Mouse (Mus musculus): Measurements from ENCODE around the gene Mapk11. TPM values are rescaled to one million over a fixed set of nuclear protein-coding genes. Genes with fewer than 3 reads are reported as not detected.
A peak's percentile ranks its signal among the peaks of the same experiment; 100 is the strongest.

Gene Mapk11
- total RNA-seq, 2 experiments from 2014 or later: 2.7 to 3.0 TPM

DNA sequence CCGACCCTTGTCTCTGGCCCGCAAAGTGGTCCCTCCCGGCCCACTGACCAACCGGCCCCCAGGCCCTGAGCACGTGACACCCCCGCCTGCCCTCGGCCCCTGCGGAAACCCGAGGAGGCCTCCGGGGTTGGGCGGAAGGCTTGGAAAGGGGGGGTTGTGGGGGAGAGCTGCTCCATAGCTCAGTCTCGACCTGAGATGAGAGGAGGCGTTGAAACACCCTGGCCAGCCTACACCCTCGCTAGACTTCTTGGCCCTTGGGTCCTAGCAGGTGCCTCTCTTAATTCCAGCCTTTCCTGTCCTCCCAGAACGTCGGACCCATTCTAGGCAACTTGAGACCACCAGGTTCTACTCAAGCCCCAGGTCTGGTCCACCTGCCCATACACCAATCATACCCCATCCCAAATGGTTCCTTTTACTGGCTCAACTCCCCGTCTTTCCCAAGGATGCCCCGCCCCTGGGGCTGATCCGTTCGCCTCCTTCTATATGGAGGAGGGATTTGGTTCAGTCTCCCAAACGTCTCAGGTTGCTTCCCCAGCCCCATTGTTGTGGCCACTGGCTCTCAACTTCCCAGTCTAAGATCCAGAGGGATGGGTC is 8.7 kb downstream of the Mapk11 start, which contains the start of gene Mapk12:
Gene Mapk12 (minus strand): TSS at position 45 of the 594 bp plus-strand sequence.
- peak in 1 of 2 experiments; percentile 88 for DNase-seq

- peak; percentile 78 to 81 for DNase-seq
Observed at GRCm38 (mm10) chr15:89140048-89140658, 9.3 kb downstream of the Mapk11 start.

DNA sequence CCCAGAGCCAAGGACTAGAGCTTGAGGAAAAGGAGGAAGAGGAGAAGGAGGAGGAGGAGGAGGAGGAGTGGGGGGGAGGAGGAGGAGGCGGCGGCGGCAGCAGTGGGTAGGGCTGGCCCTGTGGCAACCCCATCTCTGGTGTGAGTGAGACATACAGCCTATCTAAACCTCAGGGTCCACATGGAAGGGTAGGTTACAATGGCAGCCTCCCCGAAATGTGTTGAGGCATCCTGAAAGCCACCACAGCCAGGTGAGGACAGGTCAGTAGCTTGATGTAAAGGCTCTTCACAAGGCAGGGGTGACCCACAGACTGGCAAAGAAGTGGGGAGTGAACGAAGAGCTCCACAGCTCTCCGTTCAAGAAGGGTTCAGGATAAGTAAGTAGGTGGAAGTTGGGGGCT is 10.9 kb downstream of the Mapk11 start:
- DNase-seq: no peak

DNA sequence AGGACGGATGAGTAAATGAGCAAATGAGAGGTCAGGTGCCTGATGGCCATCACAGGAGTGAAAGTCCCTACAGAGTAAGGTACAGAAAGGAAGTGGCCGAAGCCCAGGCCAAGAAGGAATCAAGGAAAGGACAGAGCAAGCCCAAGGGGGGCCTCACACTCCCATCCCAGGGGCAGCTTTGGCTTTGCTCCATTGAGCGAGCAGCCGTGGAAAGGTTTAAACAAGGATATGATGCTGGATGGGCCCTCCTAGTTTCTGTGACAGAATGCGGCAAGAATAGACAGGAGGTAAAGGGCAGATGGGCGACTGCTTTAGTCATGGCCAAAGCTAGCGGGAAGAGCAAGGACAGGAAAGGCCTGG is 11.4 kb downstream of the Mapk11 start:
- DNase-seq: no peak

GRCm38 (mm10) chr15:89137378-89138045 is 11.9 kb downstream of the Mapk11 start:
- no peak for DNase-seq

DNA sequence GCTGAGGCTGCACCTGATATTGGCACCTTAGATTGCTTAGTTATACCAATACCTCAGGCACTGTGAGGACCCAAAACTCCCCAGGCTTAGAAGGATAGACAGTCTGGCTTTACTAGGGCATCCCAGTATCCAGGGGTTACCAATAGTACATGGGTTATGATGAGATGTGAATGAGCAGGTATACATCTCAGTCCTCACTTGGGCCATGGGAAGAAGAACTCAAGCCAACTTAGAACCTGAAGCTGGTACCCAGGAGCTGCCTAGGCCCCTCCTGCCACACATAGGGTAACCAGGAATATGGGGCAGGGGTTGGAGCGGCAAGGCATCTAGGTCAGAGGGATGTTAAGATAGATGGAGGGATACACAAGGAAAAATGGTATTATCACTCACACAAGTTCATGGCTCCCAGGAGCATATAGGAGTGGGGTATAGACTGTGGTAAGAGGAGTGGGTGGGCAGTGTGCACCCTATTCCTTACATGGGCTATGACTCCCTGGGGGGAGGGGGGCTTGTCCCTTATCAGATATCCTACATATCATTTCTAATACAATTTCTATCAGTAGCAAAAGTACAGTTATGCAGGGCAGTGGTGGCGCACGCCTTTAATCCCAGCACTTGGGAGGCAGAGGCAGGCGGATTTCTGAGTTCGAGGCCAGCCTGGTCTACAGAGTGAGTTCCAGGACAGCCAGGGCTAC is 12.8 kb downstream of the Mapk11 start:
- DNase-seq: no peak

DNA sequence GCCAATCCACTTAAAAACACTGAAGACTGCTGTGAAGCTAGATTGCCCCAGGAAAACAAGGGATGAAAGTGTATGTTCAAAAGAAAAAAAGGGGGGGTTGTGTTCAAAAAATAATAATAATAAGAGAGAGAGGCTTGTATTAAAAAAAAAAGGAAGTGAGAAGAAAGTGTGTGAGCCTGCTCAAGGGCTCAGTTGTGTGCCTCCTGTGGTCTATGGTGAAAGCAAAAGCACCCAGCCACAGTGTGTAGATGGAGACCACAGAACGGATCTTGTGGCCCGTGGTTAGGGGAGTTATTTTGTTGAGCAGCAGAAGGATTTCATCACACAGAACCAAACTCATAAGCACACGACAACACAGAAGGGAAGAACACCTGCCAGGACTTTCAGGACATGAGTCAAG is 18.1 kb downstream of the Mapk11 start:
- DNase-seq: no peak

DNA sequence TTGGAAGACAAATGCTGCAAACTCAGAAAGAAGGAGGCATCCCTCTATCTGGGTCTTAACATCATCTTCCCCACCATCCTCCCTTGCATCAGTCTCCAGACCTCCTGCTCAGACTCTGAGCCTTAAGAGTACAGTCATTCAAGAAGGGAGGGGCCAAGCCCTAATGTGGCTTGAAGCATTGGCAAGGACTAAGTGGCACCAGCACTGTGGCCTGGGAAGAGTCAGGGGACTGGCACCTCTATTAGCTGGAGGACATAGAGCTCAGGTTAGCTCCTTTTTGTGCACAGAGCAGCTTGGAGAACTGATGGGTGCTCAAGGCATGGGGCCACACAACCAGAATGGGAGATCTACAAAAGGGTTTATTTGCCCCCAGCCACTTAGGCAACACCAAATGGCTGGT is 19.2 kb downstream of the Mapk11 start:
- no peak for DNase-seq

DNA sequence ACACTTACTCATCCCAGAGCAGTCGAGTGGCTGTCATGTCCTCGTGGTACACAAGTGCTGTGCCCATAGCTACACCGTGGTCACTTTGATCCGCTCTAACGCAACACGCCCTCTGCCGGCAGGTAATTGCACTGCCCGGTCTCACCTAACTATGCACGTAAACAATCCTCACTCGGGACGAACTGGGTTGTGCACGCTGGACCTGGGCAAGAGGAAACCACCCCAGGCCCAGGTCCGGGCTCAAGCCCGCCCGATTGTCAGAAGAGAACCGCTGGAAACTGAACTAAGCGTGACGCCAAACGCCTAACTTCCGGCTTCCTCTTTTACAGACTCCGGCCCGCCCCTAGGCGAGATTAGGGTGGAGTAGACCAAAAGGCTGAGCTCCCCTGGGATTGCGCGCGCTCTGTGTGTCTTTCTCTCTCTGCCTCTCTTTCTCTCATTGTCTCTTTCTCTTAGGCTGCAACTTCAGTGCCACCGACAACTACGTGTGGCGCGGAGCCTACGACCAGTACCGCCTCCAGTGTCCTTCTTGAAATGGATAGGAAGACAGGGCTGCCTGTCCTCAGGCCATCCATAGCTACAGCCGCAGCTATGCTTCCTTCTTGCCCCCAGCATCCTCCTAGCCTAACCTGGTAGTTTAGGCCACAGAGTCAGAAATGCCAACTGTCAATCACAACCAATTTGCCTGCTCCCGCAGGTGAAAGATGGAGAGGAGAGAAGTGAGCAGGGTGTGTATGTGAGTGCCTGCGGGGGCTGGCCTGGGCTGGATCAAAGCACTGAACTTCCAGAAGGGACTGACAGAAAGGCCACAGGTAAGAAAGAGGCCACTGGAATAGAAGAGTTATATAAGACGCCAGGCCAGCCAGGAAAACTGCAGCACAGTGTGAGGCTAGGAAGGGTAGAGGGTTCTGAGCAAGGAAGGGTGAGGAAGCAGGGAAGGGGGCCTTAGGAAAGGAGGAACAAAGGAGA is 20.8 kb downstream of the Mapk11 start, which contains the start of gene Hdac10:
Gene Hdac10 (minus strand): TSS at position 319 of the 969 bp plus-strand sequence.
- peak; percentile 93 to 94 for DNase-seq

DNA sequence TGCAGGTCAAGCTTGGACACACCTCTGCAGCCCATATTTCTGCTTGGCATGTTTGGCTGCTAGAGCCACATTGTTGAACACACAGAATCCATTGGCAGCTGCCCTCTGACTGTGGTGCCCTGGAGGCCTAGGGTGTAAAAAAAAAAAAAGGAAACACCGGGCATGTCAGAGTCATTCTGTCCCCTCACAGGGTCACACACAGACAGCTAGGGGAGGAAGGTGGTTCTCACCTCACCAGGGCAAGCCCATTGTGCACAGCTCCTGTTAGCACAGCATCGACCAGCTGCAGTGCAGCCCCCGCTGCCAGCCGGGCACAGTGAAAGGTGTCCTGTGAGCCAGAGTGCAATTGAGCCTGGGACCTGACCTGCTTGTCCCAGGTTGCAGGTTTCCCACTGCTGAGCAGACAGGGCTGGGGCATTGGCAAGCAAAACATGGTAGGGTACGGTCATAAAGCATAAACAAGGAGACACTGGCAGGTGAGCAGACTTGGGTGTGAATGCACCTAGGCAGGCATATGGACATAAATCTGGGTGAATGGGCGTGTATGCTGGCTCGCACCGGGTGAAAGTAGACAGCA is 22.0 kb downstream of the Mapk11 start:
- DNase-seq: no peak

GRCm38 (mm10) chr15:89126622-89127021 is 22.8 kb downstream of the Mapk11 start:
- DNase-seq: no peak

DNA sequence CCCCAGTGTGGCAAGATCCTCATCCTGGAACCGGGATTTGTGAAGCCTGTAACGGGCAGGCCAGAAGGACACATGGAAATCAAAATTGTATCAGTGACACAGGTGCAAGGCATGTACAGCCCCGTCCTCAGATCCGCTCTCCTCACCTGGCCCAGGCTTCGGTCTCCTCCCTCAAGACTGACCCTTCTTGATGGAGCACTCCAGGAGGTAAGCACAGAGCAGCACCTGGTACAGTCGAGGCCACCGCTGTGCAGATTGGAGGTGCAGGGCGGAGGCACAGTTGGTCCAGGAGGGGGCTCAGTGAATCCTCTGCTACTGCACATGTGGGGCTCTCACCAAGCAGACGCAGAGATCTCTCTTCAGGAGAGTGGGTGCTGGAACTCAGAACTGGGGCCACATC is 24.1 kb downstream of the Mapk11 start:
- no peak for DNase-seq

DNA sequence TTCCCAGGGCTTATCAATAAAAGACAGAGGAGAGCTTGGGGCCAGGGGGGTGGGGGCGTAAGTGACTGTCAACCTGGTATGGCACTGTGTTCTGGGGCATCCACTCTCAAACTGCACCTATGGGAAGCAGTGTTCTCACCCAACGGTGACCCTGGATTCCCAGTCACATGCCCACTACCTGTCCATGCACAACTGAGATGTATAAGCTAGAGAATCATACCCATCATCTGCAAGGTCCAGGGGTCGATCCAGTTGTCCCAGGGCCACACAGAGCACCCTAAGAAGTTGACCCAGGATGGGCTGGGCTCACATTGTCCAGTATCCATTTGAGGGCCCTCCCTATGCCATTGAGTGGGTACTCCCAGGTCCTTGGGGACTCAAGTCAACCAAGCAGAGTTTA is 25.1 kb downstream of the Mapk11 start:
- no peak for DNase-seq

DNA sequence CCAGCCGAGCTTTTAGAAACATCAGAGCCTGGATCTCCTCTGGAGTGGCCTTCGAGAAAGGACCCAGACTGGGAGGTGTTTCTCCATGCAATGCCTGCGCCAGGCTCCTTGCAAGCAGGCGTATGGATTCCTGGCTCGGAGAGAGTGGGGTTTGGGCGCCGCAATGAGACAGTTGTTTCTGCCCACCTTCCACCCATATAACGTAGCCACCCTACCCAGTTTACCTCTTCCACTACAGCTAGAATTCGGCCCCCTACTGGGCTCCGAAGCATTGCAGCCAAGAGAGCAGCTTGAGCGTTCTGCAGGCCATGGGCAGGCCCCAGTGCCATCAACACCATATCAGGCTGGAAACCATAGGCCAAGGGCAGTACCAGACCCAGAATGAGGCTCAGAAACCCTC is 25.8 kb downstream of the Mapk11 start:
- DNase-seq: no peak

- DNase-seq: peak; percentile 95 to 98
Observed at GRCm38 (mm10) chr15:89122649-89123366, 26.6 kb downstream of the Mapk11 start, which contains the start of gene Tubgcp6. Gene Tubgcp6, minus strand, starts transcription at chr15:89123112.

- DNase-seq: no peak
Observed at GRCm38 (mm10) chr15:89118007-89118406, 31.4 kb downstream of the Mapk11 start.

GRCm38 (mm10) chr15:89110147-89110546 is 39.3 kb downstream of the Mapk11 start:
- DNase-seq: peak; percentile 57

DNA sequence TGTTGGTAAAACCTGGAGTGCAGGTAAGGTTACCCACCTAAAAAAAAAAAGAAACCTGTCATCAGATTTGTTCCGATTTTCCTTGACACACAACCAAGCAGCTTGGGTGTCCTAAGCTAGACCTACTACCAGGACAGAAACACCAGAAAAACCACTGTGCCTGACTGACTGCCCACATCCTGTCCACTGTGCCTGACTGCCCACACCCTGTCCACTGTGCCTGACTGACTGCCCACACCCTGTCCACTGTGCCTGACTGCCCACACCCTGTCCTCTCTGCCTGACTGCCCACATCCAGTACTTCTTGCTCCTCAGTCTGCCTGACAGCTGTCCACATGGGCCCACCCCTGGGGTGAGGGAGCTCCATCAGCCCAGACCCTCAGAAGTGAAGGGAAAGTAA is 42.5 kb downstream of the Mapk11 start:
- DNase-seq: no peak

DNA sequence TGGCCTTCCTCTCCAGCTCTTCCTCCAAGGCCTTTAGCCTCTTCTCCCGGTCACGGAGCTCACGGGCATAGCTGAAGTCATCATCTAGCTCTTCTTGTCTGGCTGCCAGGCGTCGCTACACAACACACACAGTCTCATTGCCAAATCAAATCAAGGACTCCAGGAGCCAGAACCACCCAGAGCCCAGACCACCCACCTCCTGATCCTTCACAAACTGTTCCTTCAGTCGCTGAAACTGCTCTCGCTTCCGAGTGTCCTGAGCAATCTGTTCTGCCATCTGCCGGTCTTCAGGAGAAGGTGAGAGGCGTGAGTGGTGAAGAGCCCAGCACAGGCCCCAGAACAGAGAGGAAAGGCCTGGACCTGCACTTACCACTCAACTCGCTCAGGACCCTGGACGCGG is 43.4 kb downstream of the Mapk11 start:
- DNase-seq: no peak

- no peak for DNase-seq
Observed at GRCm38 (mm10) chr15:89104425-89104824, 45.0 kb downstream of the Mapk11 start.

DNA sequence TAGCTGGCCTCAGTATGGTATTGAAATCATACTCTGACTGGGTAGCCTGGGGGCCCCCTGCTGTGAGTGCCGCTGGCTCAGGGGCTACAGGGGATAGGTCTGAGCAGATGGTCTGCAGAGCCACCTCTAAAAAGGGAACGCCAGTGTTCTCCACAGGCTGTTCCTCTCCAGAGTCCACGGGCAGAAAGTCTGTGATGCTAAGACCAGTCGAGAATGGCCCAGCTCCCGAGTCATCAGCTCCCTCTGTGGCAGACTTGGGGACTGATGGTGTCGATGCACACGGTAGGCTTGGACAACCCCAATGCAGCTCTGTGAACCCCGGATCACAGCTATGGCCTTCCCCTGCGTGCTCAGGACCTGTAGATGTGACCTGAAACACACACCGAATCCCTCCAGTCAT is 45.5 kb downstream of the Mapk11 start:
- DNase-seq: no peak

Measured in heart, adult 18-20 months (tissue).